Mouse (Mus musculus): ENCODE measurements around the gene Slc26a8. TPM values are rescaled to one million over a fixed set of nuclear protein-coding genes. Genes with fewer than 3 reads are reported as not detected.

Gene Slc26a8
- 0.32 and 0.38 TPM in 2 replicates for polyA plus RNA-seq (2012; rRNA removed)

GRCm38 (mm10) chr17:28689586-28690283 lies at the start of gene Slc26a8:
TSS of gene Slc26a8 (minus strand) at chr17:28690233.

GRCm38 (mm10) chr17:28725783-28726182 lies 35.8 kb upstream of the Slc26a8 start, which contains the start of gene AC170998.1:
TSS of gene AC170998.1 (plus strand) at chr17:28726083.

GRCm38 (mm10) chr17:28690776-28691686 lies 998 bp upstream of the Slc26a8 start, which contains the start of gene Mapk14:
TSS of gene Mapk14 (plus strand) at chr17:28691329.

GRCm38 (mm10) chr17:28622300-28622759 lies 67.7 kb downstream of the Slc26a8 start, which contains the start of gene Srpk1:
TSS of gene Srpk1 (minus strand) at chr17:28622709.

Other genes starting within 250 kb of the Slc26a8 start
- 7.8 and 8.6 TPM in 2 replicates for gene Fkbp5, start 172.7 kb downstream of the Slc26a8 start, polyA plus RNA-seq (2012; rRNA removed)
- gene Armc12, start 159.4 kb downstream of the Slc26a8 start, polyA plus RNA-seq (2012; rRNA removed) = not detected in 2 replicates
- gene Clpsl2, start 140.8 kb downstream of the Slc26a8 start, polyA plus RNA-seq (2012; rRNA removed) = not detected in 2 replicates
- 0.75 and 1.3 TPM in 2 replicates for gene Clps, start 129.5 kb downstream of the Slc26a8 start, polyA plus RNA-seq (2012; rRNA removed)
- gene Lhfpl5, start 114.6 kb downstream of the Slc26a8 start, polyA plus RNA-seq (2012; rRNA removed) = not detected in 2 replicates
- gene Srpk1, start 67.5 kb downstream of the Slc26a8 start, polyA plus RNA-seq (2012; rRNA removed) = 13.2 and 15.8 TPM in 2 replicates
- 34.5 and 39.9 TPM in 2 replicates for gene Mapk14, start 1.1 kb upstream of the Slc26a8 start, polyA plus RNA-seq (2012; rRNA removed)
- gene AC170998.1, start 35.9 kb upstream of the Slc26a8 start, polyA plus RNA-seq (2012; rRNA removed) = 0.12 and 0.16 TPM in 2 replicates
- 1.2 and 1.7 TPM in 2 replicates for gene Mapk13, start 79.1 kb upstream of the Slc26a8 start, polyA plus RNA-seq (2012; rRNA removed)
- gene Brpf3, start 110.9 kb upstream of the Slc26a8 start, polyA plus RNA-seq (2012; rRNA removed) = 77.1 and 106 TPM in 2 replicates
- 0.01 and 0.02 TPM in 2 replicates for gene Pnpla1, start 168.2 kb upstream of the Slc26a8 start, polyA plus RNA-seq (2012; rRNA removed)
- 0.06 TPM in 2 replicates for gene 4930539E08Rik, start 225.1 kb upstream of the Slc26a8 start, polyA plus RNA-seq (2012; rRNA removed)

Measured in liver, embryonic 14 days (tissue).